8 mouse cellular contexts compared by ENCODE assay signal in the genomic region with DNA sequence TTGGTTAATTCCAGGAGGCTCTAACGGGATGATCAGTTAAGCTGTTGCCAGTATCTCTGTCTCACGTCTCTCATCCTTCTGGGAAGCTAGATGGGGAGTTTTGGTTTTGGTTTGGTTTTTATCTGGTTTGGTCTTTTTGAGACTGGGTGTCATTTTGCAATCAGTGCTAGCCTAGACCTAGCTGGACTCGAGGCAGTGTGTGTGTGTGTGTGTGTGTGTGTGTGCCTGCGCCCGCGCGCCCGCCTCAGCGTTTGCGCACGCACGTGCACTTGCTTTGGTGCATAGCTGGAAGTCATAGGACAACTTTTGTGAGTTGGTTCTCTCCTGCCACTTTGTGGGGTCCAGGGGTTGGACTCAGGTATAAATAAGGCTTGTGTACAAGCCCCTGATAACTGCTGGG. TPM values are rescaled to one million over a fixed set of nuclear protein-coding genes. Genes with fewer than 3 reads are reported as not detected.
DNase-seq lines count a peak whose midpoint lies in the region; ATAC-seq and TF ChIP-seq lines count a peak whose summit lies in the region.

No protein-coding gene starts in this region.

- no peaks in the 10 kb centered on the region for H3K9me3 ChIP-seq in hindbrain, embryonic 14.5 days (ENCODE audit: control insufficient read depth, low read length)
- no peaks in the 10 kb centered on the region for H3K9me3 ChIP-seq in liver, embryonic 13.5 days (replicated peaks)

- no peak for ATAC-seq in cerebellum, adult (ENCODE audit: insufficient number of reproducible peaks, low FRiP score, low TSS enrichment)
- peak; percentile 67 for ATAC-seq in erythroblast, adult 5-6 weeks (replicated peaks; ENCODE audit: low FRiP score, poor library complexity, severe bottlenecking)
- ATAC-seq in hindbrain, embryonic 14.5 days (ENCODE audit: low FRiP score), result no peak
- ATAC-seq in liver, embryonic 13.5 days (ENCODE audit: low read depth), result peak; percentile 47

- H3K4me1 ChIP-seq in cerebellum, adult 2 months (ENCODE audit: control insufficient read depth, insufficient read depth, low read length), result peaks cover 2% of the 10 kb centered on the region; the same call in 1 of the 2 replicates
- H3K4me1 ChIP-seq in hindbrain, embryonic 14.5 days (replicated peaks; ENCODE audit: control insufficient read depth, insufficient read depth, low read length), result peaks cover 16% of the 10 kb centered on the region
- peaks cover 43% of the 10 kb centered on the region for H3K4me1 ChIP-seq in liver, embryonic 13.5 days (replicated peaks)

- H3K4me2 ChIP-seq in hindbrain, embryonic 14.5 days (replicated peaks), result peak overlapping the region; percentile 59
- peak overlapping the region; percentile 99 for H3K4me2 ChIP-seq in liver, embryonic 13.5 days
- peak overlapping the region; percentile 82 for H3K4me2 ChIP-seq in myocyte (ENCODE audit: low read depth)

- H3K79me2 ChIP-seq in myocyte (ENCODE audit: control insufficient read depth, insufficient read depth), result peaks cover 21% of the 10 kb centered on the region

- under 1% methylated on average over 12 of the region's 12 CpGs for WGBS in cerebellum, adult 2 months
- under 1% methylated on average over 12 of the region's 12 CpGs for WGBS in hindbrain, embryonic 14.5 days
- 0% methylated on average over 12 of the region's 12 CpGs for WGBS in liver, embryonic 13.5 days (ENCODE audit: insufficient replicate concordance)

- DNase-seq in cerebellum, adult 2 months, result peak; percentile 34 to 37
- DNase-seq in adipocyte (ENCODE audit: low spot score), result peak; percentile 47
- DNase-seq in hindbrain, embryonic 14.5 days (ENCODE audit: low spot score), result no peak
- peak; percentile 56 for DNase-seq in liver, embryonic 13.5 days
- DNase-seq in thymus, postnatal 4 days, result peak; percentile 66

- no peak for TF ChIP-seq CTCF in cerebellum, adult 2 months (IDR thresholded peaks at IDR 0.05; ENCODE audit: borderline replicate concordance, insufficient read depth, low read depth, low read length)

- H3K9ac ChIP-seq in hindbrain, embryonic 14.5 days, result peak overlapping the region; percentile 54
- H3K9ac ChIP-seq in liver, embryonic 13.5 days, result peak overlapping the region; percentile 78

- H3K27me3 ChIP-seq in cerebellum, adult 2 months (ENCODE audit: control insufficient read depth, insufficient read depth, low read length), result no peaks in the 10 kb centered on the region
- 0 out of 2 replicates have a peak, but pooled peaks cover 13% of the 10 kb centered on the region for H3K27me3 ChIP-seq in hindbrain, embryonic 14.5 days (ENCODE audit: control insufficient read depth, insufficient read depth, low read length)
- H3K27me3 ChIP-seq in liver, embryonic 13.5 days, result peaks cover 34% of the 10 kb centered on the region
- H3K27me3 ChIP-seq in myocyte (ENCODE audit: control insufficient read depth, insufficient read depth, insufficient read length), result no peaks in the 10 kb centered on the region

- H3K36me3 ChIP-seq in hindbrain, embryonic 14.5 days (replicated peaks; ENCODE audit: control insufficient read depth, insufficient read depth), result no peaks in the 10 kb centered on the region
- peaks cover 1% of the 10 kb centered on the region; the same call in 1 of the 2 replicates for H3K36me3 ChIP-seq in liver, embryonic 13.5 days
- H3K36me3 ChIP-seq in myocyte (ENCODE audit: control insufficient read depth, insufficient read depth), result no peaks in the 10 kb centered on the region

- no peak for TF ChIP-seq POLR2A in cerebellum, adult 2 months (IDR thresholded peaks at IDR 0.05; ENCODE audit: borderline replicate concordance, insufficient read depth, low read length)
- TF ChIP-seq POLR2A in myocyte (IDR thresholded peaks at IDR 0.05; ENCODE audit: insufficient read length, low read depth), result no peak

- H3K27ac ChIP-seq in cerebellum, adult 2 months (ENCODE audit: insufficient read depth, low read length), result no peak overlapping the region
- 0 out of 2 replicates have a peak overlapping the region, but pooled peaks have one; percentile 38 for H3K27ac ChIP-seq in hindbrain, embryonic 14.5 days
- peak overlapping the region; percentile 77 for H3K27ac ChIP-seq in liver, embryonic 13.5 days

- peak overlapping the region; percentile 72 for H3K4me3 ChIP-seq in cerebellum, adult 2 months (replicated peaks; ENCODE audit: insufficient read depth, low read depth, low read length)
- peak overlapping the region; percentile 52 for H3K4me3 ChIP-seq in hindbrain, embryonic 14.5 days (replicated peaks; ENCODE audit: low read length)
- peak overlapping the region; percentile 79 for H3K4me3 ChIP-seq in liver, embryonic 13.5 days (replicated peaks)
- H3K4me3 ChIP-seq in myocyte, result peak overlapping the region; percentile 54

- no peak overlapping the region for H3ac ChIP-seq in myocyte (ENCODE audit: control insufficient read depth, insufficient read length)

TF ChIP-seq in myocyte, 11 proteins besides CTCF, POLR2A, EP300 and RAD21:
- TF ChIP-seq MYOD1 (IDR thresholded peaks at IDR 0.05; ENCODE audit: control insufficient read depth in 1 of 3, insufficient read length in 2 of 3, low read depth in 2 of 3), result no peak
- no peak for TF ChIP-seq E2F4 (IDR thresholded peaks at IDR 0.05; ENCODE audit: insufficient read depth)
- TF ChIP-seq SRF (IDR thresholded peaks at IDR 0.05; ENCODE audit: control insufficient read depth, insufficient read length, low read depth), result no peak
- no peak for TF ChIP-seq USF1 (IDR thresholded peaks at IDR 0.05; ENCODE audit: low read depth)

RNA-seq across cellular contexts. Expression of a gene that starts 0.6 kb away (rescaled TPM):
- polyA plus RNA-seq in cerebellum, adult 2 months (2012; rRNA removed), result 14.9 and 15.2 TPM in 2 replicates
- total RNA-seq in erythroblast, adult 5-6 weeks (2015; ENCODE audit: low replicate concordance), result 0.19 and 1.9 TPM in 2 replicates
- total RNA-seq in erythroblast, adult 5-6 weeks (2017; ENCODE audit: low replicate concordance), result 1.1 and 1.2 TPM in 2 replicates
- 10.4 and 11.1 TPM in 2 replicates for polyA plus RNA-seq in hindbrain, embryonic 14.5 days (2014; fragmentation: Nextera tagmentation; extraction: Ambion mirVana)
- 16.1 and 17.3 TPM in 2 replicates for polyA plus RNA-seq in liver, embryonic 13.5 days (2015; fragmentation: Nextera tagmentation; extraction: Ambion mirVana)
- 8.3 TPM for polyA plus RNA-seq in myocyte (2012; fragmentation: generic; extraction: Trizol)

RNA-seq across cellular contexts. Expression of a gene that starts 2.4 kb away (rescaled TPM):
- polyA plus RNA-seq in cerebellum, adult 2 months (2012; rRNA removed), result 56.1 and 66.9 TPM in 2 replicates
- not detected in 2 replicates for total RNA-seq in erythroblast, adult 5-6 weeks (2015; ENCODE audit: low replicate concordance)
- 2.1 and 3.9 TPM in 2 replicates for total RNA-seq in erythroblast, adult 5-6 weeks (2017; ENCODE audit: low replicate concordance)
- 50.6 and 58.5 TPM in 2 replicates for polyA plus RNA-seq in hindbrain, embryonic 14.5 days (2014; fragmentation: Nextera tagmentation; extraction: Ambion mirVana)
- polyA plus RNA-seq in liver, embryonic 13.5 days (2015; fragmentation: Nextera tagmentation; extraction: Ambion mirVana), result 3.2 and 3.6 TPM in 2 replicates
- polyA plus RNA-seq in myocyte (2012; fragmentation: generic; extraction: Trizol), result 7.3 TPM

RNA-seq across cellular contexts. Expression of a gene that starts 26.4 kb away (rescaled TPM):
- 132 and 137 TPM in 2 replicates for polyA plus RNA-seq in cerebellum, adult 2 months (2012; rRNA removed)
- 94.0 and 156 TPM in 2 replicates for total RNA-seq in erythroblast, adult 5-6 weeks (2015; ENCODE audit: low replicate concordance)
- total RNA-seq in erythroblast, adult 5-6 weeks (2017; ENCODE audit: low replicate concordance), result 52.9 and 65.2 TPM in 2 replicates
- 269 and 286 TPM in 2 replicates for polyA plus RNA-seq in hindbrain, embryonic 14.5 days (2014; fragmentation: Nextera tagmentation; extraction: Ambion mirVana)
- polyA plus RNA-seq in liver, embryonic 13.5 days (2015; fragmentation: Nextera tagmentation; extraction: Ambion mirVana), result 147 and 158 TPM in 2 replicates
- 100.0 TPM for polyA plus RNA-seq in myocyte (2012; fragmentation: generic; extraction: Trizol)

RNA-seq across cellular contexts. Expression of a gene that starts 30.4 kb away (rescaled TPM):
- polyA plus RNA-seq in cerebellum, adult 2 months (2012; rRNA removed), result 3.0 TPM in 2 replicates
- total RNA-seq in erythroblast, adult 5-6 weeks (2015; ENCODE audit: low replicate concordance), result 137 and 176 TPM in 2 replicates
- 199 and 226 TPM in 2 replicates for total RNA-seq in erythroblast, adult 5-6 weeks (2017; ENCODE audit: low replicate concordance)
- 2.0 and 2.3 TPM in 2 replicates for polyA plus RNA-seq in hindbrain, embryonic 14.5 days (2014; fragmentation: Nextera tagmentation; extraction: Ambion mirVana)
- 61.2 and 64.9 TPM in 2 replicates for polyA plus RNA-seq in liver, embryonic 13.5 days (2015; fragmentation: Nextera tagmentation; extraction: Ambion mirVana)
- 0.07 TPM for polyA plus RNA-seq in myocyte (2012; fragmentation: generic; extraction: Trizol)

Comparison
In these comparisons a context has a peak if more than half of its experiments do, and no peak if none do; other contexts are left out.
1. ATAC-seq: peak in erythroblast, adult 5-6 weeks (single experiment) and liver, embryonic 13.5 days (single experiment); none in cerebellum, adult (single experiment) and hindbrain, embryonic 14.5 days (single experiment).
2. Peak in every context shown above with its lines, with median percentiles within 50 percentile points of each other: H3K4me3 ChIP-seq and H3K4me2 ChIP-seq.